Mouse (Mus musculus): ENCODE results near the gene Slirp.

Slirp gene

GRCm38 (mm10) chr12:87443700-87444122 is at the start of gene Slirp, which contains the start of gene Alkbh1:
Gene Slirp, plus strand, starts transcription at chr12:87443896.
Gene Alkbh1, minus strand, starts transcription at chr12:87444017.
- under 1% methylated on average over 28 of the region's 28 CpGs for WGBS

DNA sequence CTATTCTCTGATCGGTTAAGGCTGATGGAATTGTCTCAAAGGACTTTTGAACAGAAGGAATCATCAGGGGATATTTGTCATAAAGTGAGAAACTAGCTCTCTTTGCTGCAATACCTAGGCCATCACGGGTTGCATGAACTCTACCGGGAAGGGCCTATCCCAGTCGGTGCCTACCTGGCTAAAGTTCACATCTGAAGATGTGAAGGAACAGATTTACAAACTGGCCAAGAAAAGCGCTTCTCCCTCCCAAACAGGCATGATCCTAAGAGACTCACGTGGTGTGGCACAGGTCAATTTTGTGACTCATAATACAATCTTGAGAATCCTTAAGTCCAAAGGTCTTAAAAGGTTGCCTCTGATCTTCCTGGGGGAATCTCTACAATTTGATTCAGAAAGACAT is 49.4 kb upstream of the Slirp start:
- WGBS, result 94% methylated on average over 6 of the region's 6 CpGs

DNA sequence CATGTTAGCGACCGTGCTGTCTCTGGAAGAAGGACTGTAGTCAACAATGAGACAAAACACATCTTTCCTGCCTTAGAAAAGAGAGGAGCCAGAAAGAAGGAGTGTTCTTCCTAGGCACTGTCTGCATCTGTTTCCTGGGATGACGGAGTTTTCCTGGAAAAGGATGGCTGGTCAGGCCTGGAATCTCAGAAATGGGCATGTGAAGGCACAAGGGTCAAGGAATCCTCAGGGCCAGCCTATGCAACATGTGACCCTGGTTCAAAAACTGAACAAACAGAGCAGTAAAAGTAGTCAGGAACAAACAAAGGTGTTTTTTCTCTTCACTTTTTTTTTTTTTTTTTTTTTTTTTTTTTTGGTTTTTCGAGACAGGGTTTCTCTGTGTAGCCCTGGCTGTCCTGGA is 46.6 kb upstream of the Slirp start:
- WGBS, result 86% methylated on average over 4 of the region's 4 CpGs

DNA sequence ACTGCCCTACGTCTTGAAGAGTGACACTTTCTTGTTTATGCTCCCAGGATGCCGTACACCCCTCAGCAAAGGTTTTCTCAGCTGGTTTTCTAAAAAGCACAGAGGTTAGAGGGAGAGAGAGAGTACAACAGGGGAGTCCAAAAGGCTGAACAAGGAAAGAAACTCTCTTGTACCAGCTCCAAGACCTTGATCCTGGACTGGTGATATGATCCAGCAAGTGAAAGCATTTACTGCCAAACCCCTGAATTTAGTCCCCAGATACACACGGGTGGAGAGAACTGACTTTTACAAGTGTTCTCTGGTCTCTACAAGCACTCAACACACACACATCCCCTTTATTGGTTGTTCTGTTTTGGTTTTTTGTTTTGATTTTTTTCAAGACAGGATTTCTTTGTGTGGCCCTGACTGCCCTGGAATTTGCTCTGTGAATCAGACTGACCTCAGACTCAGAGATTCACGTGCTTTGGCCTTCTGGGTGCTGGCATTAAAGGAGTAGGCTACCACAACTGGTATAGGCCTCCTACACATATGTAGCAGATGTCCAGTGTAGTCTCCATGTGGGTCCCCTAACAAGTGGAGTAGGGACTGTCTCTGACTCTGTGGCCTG is 45.8 kb upstream of the Slirp start:
- 72% methylated on average over 4 of the region's 4 CpGs for WGBS

DNA sequence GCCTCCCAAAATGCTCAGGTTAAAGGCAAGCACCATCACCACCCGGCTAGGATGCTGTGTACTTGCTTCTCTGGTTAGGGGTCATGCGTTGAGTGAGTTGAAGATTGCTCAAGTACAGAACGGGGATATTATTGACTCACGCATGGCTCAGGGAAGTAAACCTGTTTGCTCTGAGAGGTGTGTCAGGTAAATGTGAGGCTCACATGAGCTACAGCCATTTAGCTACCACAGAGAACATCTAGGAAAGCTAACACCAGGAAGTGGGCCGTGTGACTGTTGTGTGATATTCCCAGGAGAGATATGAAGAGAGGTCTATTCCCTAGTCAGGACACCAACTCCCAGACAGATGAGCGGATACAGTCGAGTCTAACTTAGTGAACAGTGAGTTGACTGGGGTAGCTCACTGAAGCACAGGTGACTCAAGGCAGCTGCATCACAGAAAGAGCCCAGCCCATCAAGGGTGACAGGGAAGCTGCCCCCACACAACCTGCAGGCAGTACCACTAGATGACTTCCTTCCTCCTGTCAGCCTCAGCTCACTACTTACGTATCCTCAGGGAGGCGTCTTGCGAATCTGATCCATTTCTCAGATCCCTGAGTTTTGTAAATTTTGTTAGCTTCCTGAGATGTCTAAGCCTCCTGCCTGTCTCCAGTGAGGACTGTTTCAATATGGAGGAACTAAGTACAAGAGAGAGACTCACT is 44.4 kb upstream of the Slirp start:
- WGBS, result 94% methylated on average over 10 of the region's 10 CpGs

- 64% methylated on average over 6 of the region's 6 CpGs for WGBS
Measured at GRCm38 (mm10) chr12:87401883-87402282, 41.8 kb upstream of the Slirp start.

GRCm38 (mm10) chr12:87405165-87405564 is 38.5 kb upstream of the Slirp start:
- 93% methylated on average over 4 of the region's 4 CpGs for WGBS

DNA sequence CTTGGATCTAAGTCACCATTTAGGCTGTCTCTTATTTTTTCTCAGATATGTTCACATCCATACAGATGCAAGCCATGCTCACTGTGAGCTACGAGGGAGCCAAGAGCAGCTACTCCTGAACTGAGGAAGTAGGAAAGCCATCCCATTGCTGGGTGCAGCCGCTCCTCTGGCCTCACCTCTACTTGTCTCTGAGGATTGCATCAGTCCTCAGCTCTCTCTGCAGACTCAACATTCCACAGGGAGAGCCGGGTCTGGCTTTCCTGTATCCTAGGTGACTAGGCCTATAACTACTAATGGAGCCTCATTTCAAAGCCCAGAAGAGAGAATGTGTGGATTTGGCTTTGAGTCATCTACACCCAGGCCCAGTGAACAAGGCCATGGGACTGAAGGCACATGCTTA is 38.0 kb upstream of the Slirp start:
- 79% methylated on average over 3 of the region's 3 CpGs for WGBS

GRCm38 (mm10) chr12:87407869-87408605 is 35.7 kb upstream of the Slirp start:
- whole genome bisulfite sequencing, result 37% methylated on average over 21 of the region's 21 CpGs

GRCm38 (mm10) chr12:87409123-87409522 is 34.6 kb upstream of the Slirp start:
- WGBS, result 91% methylated on average over 4 of the region's 4 CpGs

DNA sequence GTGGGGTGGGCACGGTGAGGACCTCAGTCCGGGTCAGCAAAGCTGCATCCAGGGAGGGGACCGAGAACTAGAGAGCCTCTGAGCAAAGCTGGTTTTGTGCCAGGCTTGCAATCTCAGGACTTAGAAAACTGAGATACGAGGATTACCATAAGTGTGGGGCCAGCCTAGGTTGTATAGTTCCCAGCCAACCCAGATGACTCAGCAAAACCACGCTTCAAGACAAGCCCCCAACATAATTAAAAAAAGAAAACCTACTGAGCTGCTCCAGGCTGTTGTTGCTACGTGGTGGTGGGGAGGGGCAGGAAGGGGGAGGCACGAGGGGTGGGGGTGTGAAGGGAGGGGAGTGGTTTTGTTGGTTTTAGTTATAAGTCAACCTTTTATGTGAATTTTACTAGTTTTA is 32.7 kb upstream of the Slirp start:
- WGBS, result 37% methylated on average over 7 of the region's 7 CpGs

GRCm38 (mm10) chr12:87413179-87413790 is 30.4 kb upstream of the Slirp start:
- WGBS, result 36% methylated on average over 4 of the region's 4 CpGs

DNA sequence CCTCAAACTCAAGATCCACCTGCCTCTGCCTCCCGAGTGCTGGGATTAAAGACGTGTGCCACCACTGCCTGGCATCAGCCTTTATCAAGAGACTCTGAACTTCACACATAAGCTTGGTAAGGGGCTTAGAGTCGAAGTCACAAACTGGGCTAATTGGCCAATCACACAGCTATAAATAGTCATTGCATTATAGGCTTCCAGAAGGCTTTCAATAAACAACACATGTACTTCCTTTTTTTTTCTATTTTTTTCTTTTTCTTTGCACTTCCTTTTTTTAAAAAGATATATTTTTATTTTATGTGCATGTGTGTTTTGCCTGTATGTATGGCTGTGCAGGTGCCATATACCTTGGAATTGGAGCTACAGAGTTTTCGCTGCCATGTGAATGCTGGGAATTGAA is 28.3 kb upstream of the Slirp start:
- WGBS, result 77% methylated on average over 4 of the region's 4 CpGs

GRCm38 (mm10) chr12:87416690-87417089 is 27.0 kb upstream of the Slirp start:
- WGBS, result 36% methylated on average over 7 of the region's 7 CpGs

DNA sequence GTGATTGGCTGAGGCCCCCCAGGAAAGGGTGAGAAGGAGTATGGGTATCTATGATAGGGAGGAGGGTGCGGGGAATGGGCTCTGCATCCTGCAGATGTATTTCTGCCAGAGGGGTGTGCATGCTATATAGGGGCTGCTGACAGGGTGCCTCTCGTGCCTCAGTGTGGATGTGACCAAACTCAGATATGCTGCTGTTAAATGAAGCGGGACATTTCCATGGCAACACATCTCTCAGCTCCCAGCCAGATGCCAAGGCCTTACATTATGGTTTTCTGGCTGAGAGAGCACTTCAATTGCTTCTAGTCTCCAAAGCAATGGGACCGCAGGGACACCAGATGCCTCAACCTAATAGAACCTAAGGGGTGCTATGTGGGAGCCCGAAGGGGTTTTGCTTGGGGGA is 24.8 kb upstream of the Slirp start:
- 43% methylated on average over 5 of the region's 5 CpGs for WGBS

GRCm38 (mm10) chr12:87419974-87420485 is 23.7 kb upstream of the Slirp start:
- WGBS, result 79% methylated on average over 12 of the region's 12 CpGs

GRCm38 (mm10) chr12:87421708-87422507 is 21.8 kb upstream of the Slirp start:
- 55% methylated on average over 5 of the region's 5 CpGs for WGBS

DNA sequence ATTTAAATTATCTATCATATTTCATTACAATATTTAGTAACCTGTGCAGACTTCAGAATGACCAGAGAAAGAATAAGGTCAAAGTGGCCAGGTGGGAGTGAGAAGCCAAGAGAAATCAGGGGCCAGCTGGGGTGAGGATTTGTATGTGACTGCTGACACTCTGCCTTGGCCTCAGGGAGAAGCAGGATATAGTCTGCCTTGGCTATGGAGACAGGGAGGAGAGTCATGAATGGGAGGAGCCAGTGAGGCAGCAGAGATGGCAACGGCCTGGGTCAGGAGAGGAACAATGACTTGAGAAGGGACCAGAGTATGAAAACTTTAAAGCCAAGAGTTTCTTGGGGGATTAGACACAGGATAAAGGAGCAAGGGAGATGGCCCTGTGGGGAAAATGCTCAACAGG is 20.0 kb upstream of the Slirp start:
- 37% methylated on average over 1 of the region's 1 CpGs for WGBS

GRCm38 (mm10) chr12:87424516-87424915 is 19.2 kb upstream of the Slirp start:
- WGBS, result 52% methylated on average over 3 of the region's 3 CpGs

- WGBS, result 77% methylated on average over 5 of the region's 5 CpGs
Measured at GRCm38 (mm10) chr12:87426354-87427031, 17.2 kb upstream of the Slirp start.

DNA sequence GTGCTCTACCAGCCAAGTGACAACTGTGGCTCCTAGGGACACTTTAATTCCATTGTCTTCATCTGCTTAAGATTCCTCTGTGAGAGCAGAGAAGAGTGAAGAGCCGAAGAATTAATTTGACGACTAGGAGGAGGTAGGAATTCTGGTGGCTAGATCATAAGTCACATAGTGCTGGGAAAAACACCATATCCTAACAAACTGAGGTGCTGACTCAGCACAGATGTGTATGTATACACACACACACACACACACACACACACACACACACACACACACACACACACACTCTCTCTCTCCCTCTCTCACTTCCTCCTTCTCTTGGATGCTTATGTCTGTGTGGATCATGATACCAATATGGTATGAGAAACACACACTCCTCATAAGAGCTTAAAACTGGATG is 15.4 kb upstream of the Slirp start:
- 54% methylated on average over 2 of the region's 2 CpGs for WGBS

All from cerebral cortex, adult 2 months (tissue).